Mouse (Mus musculus): ENCODE data around the gene Sgk2. TPM values are rescaled to one million over a fixed set of nuclear protein-coding genes. Genes with fewer than 3 reads are reported as not detected.

Gene Sgk2
- polyA plus RNA-seq, 1 experiment from 2014 or later: 0.09 TPM

DNA sequence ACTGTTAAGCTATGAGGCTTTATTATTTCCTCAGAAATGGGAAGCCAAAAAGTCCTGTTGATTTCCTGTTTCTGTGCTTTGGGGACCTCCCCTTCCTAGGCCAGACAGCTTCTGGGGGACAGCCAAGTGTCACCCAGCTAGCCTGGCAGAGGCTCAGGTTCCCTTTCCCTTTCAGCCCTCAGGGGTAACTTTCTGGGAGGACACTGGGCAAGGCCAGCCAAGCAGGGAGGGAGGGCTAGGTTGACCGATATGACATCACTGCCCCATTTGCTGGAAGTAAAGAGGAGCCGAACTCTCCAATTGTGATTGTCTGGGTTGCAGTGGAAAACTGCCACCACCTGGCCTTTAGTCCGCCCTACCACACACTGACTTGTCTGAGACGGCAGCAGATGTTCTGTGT, 11.1 kb upstream of the Sgk2 start:
- Histone ChIP-seq H3K4me3 (ENCODE audit: low read length) (no peak overlapping the region), H3K9me3 (replicated peaks; ENCODE audit: control insufficient read depth, low read length) (no peaks in the 10 kb centered on the region), H3K9ac (ENCODE audit: low read length) (no peak overlapping the region), H3K36me3 (ENCODE audit: control insufficient read depth, insufficient read depth) (no peaks in the 10 kb centered on the region), H3K27me3 (ENCODE audit: control insufficient read depth, insufficient read depth, low read length) (no peaks in the 10 kb centered on the region), H3K4me2 (ENCODE audit: low read depth, low read length) (no peak overlapping the region), H3K4me1 (ENCODE audit: control insufficient read depth, insufficient read depth, low read length) (peaks cover 13% of the 10 kb centered on the region), H3K27ac (ENCODE audit: low read length) (no peak overlapping the region)
- no peak for ATAC-seq (replicated peaks; ENCODE audit: extremely low read depth, insufficient read depth, low FRiP score)
- WGBS: 61% methylated on average over 4 of the region's 4 CpGs

DNA sequence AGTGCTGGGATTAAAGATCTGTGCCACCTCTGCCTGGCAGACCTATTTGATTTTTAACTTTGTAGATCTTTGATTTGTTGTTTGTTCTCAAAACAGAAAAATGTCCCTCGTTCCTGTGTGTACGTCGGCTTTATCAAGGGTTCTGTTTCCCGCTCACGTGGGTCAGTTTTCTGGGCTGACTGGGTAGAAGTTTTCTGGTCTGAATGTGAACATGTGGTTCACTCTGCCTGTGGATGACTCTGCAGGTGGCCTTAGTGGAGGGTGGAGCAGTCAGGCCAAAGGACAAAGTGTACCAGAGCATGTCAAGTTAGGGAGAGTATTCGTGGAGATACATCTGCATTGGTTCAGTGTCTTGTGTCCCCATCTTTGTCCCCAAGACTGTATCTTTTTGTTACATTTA, 2.7 kb upstream of the Sgk2 start:
- no peak overlapping the region for H3K27ac ChIP-seq (ENCODE audit: low read length)
- no peak overlapping the region for H3K9ac ChIP-seq (ENCODE audit: low read length)
- no peaks in the 10 kb centered on the region for H3K9me3 ChIP-seq (replicated peaks; ENCODE audit: control insufficient read depth, low read length)
- H3K4me2 ChIP-seq (ENCODE audit: low read depth, low read length): no peak overlapping the region
- no peaks in the 10 kb centered on the region for H3K27me3 ChIP-seq (ENCODE audit: control insufficient read depth, insufficient read depth, low read length)
- H3K4me3 ChIP-seq (ENCODE audit: low read length): no peak overlapping the region
- WGBS: 76% methylated on average over 6 of the region's 6 CpGs
- H3K36me3 ChIP-seq (ENCODE audit: control insufficient read depth, insufficient read depth): no peaks in the 10 kb centered on the region
- H3K4me1 ChIP-seq (ENCODE audit: control insufficient read depth, insufficient read depth, low read length): peaks cover 3% of the 10 kb centered on the region; the same call in 1 of the 2 replicates
- no peak for ATAC-seq (replicated peaks; ENCODE audit: extremely low read depth, insufficient read depth, low FRiP score)

DNA sequence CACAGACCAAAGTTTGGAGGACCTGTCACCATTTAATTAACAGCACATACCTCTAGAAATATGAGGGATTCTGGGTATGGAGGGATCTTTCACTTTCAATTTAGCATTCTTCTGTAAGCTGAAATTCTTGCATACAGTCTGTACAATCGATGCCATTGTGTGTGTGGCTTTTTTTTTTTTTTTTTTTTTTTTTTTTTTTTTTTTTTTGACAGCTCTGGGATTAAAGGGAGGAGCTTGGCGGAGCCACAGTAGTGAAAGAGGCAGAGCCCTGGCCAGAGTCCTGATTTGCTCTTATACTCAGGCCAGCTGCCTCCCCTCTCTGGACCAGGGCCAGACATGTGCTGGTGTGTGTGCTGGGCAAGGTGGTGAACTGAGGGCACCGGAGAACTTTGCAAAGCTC, 1.2 kb upstream of the Sgk2 start:
- Histone ChIP-seq H3K27ac (ENCODE audit: low read length) (no peak overlapping the region), H3K27me3 (ENCODE audit: control insufficient read depth, insufficient read depth, low read length) (no peaks in the 10 kb centered on the region), H3K4me3 (ENCODE audit: low read length) (no peak overlapping the region), H3K9ac (ENCODE audit: low read length) (no peak overlapping the region), H3K4me2 (ENCODE audit: low read depth, low read length) (no peak overlapping the region), H3K36me3 (ENCODE audit: control insufficient read depth, insufficient read depth) (no peaks in the 10 kb centered on the region), H3K4me1 (ENCODE audit: control insufficient read depth, insufficient read depth, low read length) (peaks cover 3% of the 10 kb centered on the region; the same call in 1 of the 2 replicates), H3K9me3 (replicated peaks; ENCODE audit: control insufficient read depth, low read length) (no peaks in the 10 kb centered on the region)
- peak; percentile 80 for ATAC-seq (replicated peaks; ENCODE audit: extremely low read depth, insufficient read depth, low FRiP score)
- 31% methylated on average over 3 of the region's 3 CpGs for WGBS

DNA sequence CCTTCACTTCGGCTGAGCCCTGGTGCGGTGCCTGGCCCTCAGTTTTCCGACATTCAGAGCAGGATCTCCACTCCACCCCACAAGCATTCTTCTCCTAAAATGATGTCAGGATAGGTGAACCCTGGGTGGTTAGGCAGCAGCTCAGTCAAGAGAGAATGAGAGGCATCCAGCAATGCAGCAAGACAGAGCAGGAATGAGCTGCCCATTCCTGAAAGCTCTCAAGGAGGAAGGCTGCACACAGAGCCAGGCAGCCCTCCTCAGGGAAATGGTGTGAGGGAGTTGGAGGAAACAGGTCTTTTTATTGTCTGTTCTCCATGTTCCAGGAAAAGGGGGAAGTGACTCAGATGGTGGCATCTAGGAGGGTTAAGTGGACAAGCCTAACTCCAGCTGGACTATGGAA, 366 bp upstream of the Sgk2 start:
- no peaks in the 10 kb centered on the region for H3K9me3 ChIP-seq (replicated peaks; ENCODE audit: control insufficient read depth, low read length)
- no peak overlapping the region for H3K4me2 ChIP-seq (ENCODE audit: low read depth, low read length)
- H3K4me1 ChIP-seq (ENCODE audit: control insufficient read depth, insufficient read depth, low read length): peaks cover 3% of the 10 kb centered on the region; the same call in 1 of the 2 replicates
- H3K27me3 ChIP-seq (ENCODE audit: control insufficient read depth, insufficient read depth, low read length): no peaks in the 10 kb centered on the region
- 80% methylated on average over 3 of the region's 3 CpGs for WGBS
- H3K4me3 ChIP-seq (ENCODE audit: low read length): no peak overlapping the region
- no peak overlapping the region for H3K27ac ChIP-seq (ENCODE audit: low read length)
- no peak for ATAC-seq (replicated peaks; ENCODE audit: extremely low read depth, insufficient read depth, low FRiP score)
- no peak overlapping the region for H3K9ac ChIP-seq (ENCODE audit: low read length)
- H3K36me3 ChIP-seq (ENCODE audit: control insufficient read depth, insufficient read depth): no peaks in the 10 kb centered on the region

DNA sequence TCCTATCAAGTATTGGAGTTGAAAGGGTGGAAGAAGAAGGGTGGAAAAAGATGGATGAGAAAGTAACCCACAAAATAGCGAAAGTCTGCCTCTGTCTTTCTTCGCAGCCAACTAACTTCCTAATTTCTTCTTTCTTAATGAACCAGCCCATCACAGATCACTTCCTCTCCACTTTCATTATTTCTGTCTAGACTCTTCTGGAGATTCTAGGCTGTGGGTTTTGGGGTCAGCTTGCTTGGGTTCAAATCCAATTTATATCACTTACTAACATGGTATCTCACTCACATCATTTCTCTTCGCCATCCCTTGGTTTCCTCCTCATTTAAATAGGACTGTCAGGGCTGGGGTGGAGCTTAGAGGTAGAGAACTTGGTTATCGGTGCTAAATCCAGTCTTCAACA, 1.1 kb downstream of the Sgk2 start:
- ATAC-seq (replicated peaks; ENCODE audit: extremely low read depth, insufficient read depth, low FRiP score): no peak
- Histone ChIP-seq H3K27ac (ENCODE audit: low read length) (no peak overlapping the region), H3K4me2 (ENCODE audit: low read depth, low read length) (no peak overlapping the region), H3K4me3 (ENCODE audit: low read length) (no peak overlapping the region), H3K36me3 (ENCODE audit: control insufficient read depth, insufficient read depth) (no peaks in the 10 kb centered on the region), H3K9ac (ENCODE audit: low read length) (no peak overlapping the region), H3K27me3 (ENCODE audit: control insufficient read depth, insufficient read depth, low read length) (no peaks in the 10 kb centered on the region), H3K9me3 (replicated peaks; ENCODE audit: control insufficient read depth, low read length) (no peaks in the 10 kb centered on the region), H3K4me1 (ENCODE audit: control insufficient read depth, insufficient read depth, low read length) (peaks cover 3% of the 10 kb centered on the region; the same call in 1 of the 2 replicates)
- WGBS: 73% methylated on average over 4 of the region's 4 CpGs

DNA sequence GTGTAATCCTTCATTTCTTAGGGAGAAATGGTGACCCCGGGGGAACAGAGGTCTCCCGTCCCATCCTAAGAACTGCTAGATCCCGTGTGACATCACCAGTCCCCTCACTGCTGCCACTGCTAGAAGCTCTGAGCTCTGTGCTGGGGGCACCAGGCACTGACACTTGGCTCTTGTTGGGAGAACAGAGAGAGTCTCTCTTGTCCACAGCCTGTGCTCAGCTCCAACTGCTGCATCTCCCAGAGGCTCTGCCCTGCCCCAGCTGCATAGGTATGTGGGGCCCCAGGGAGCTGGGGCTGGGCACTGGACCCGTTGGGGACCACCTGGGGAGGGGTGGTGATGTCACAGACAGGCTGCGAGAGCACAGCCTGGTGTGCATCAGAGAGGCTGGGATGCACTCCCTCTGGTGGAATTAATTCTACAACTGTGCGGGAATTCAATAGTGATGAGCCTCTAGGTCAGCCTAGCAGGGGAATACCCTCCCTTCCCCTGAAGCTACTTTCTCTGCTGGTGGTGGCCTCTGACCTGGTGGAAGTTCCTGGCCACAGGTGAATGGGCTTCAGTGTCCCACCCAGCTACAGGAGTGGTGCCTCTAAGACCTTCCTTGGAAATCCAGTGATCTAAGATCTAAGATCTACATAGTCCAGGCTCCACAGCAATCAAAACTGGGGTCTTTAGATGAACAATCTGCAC, 4.4 kb downstream of the Sgk2 start:
- H3K4me1 ChIP-seq (ENCODE audit: control insufficient read depth, insufficient read depth, low read length): no peaks in the 10 kb centered on the region
- no peak overlapping the region for H3K4me3 ChIP-seq (ENCODE audit: low read length)
- no peak overlapping the region for H3K4me2 ChIP-seq (ENCODE audit: low read depth, low read length)
- H3K36me3 ChIP-seq (ENCODE audit: control insufficient read depth, insufficient read depth): no peaks in the 10 kb centered on the region
- no peak overlapping the region for H3K27ac ChIP-seq (ENCODE audit: low read length)
- no peaks in the 10 kb centered on the region for H3K9me3 ChIP-seq (replicated peaks; ENCODE audit: control insufficient read depth, low read length)
- H3K9ac ChIP-seq (ENCODE audit: low read length): no peak overlapping the region
- no peaks in the 10 kb centered on the region for H3K27me3 ChIP-seq (ENCODE audit: control insufficient read depth, insufficient read depth, low read length)
- no peak for ATAC-seq (replicated peaks; ENCODE audit: extremely low read depth, insufficient read depth, low FRiP score)
- 30% methylated on average over 6 of the region's 6 CpGs for WGBS

DNA sequence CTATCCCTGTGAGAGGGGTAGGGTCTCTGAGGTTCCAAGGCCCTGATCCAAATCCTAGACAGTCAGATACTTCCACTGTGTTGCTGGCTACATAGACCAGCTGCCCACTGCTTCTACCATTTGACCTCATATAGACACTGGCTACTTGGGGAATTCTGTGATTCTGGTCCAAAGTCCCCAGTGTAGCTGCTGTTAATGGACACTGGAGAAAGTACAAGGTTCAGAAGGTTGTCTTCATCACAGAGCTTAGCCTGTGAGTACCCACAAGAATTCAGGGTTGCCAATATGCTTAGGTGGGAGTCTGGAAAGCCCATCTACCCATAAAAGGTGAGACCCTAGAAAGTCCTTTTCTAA, 4.9 kb downstream of the Sgk2 start:
- ATAC-seq (replicated peaks; ENCODE audit: extremely low read depth, insufficient read depth, low FRiP score): no peak
- H3K4me1 ChIP-seq (ENCODE audit: control insufficient read depth, insufficient read depth, low read length): no peaks in the 10 kb centered on the region
- H3K4me2 ChIP-seq (ENCODE audit: low read depth, low read length): no peak overlapping the region
- no peaks in the 10 kb centered on the region for H3K27me3 ChIP-seq (ENCODE audit: control insufficient read depth, insufficient read depth, low read length)
- H3K9ac ChIP-seq (ENCODE audit: low read length): no peak overlapping the region
- no peak overlapping the region for H3K4me3 ChIP-seq (ENCODE audit: low read length)
- H3K9me3 ChIP-seq (replicated peaks; ENCODE audit: control insufficient read depth, low read length): no peaks in the 10 kb centered on the region
- H3K36me3 ChIP-seq (ENCODE audit: control insufficient read depth, insufficient read depth): no peaks in the 10 kb centered on the region
- no peak overlapping the region for H3K27ac ChIP-seq (ENCODE audit: low read length)

DNA sequence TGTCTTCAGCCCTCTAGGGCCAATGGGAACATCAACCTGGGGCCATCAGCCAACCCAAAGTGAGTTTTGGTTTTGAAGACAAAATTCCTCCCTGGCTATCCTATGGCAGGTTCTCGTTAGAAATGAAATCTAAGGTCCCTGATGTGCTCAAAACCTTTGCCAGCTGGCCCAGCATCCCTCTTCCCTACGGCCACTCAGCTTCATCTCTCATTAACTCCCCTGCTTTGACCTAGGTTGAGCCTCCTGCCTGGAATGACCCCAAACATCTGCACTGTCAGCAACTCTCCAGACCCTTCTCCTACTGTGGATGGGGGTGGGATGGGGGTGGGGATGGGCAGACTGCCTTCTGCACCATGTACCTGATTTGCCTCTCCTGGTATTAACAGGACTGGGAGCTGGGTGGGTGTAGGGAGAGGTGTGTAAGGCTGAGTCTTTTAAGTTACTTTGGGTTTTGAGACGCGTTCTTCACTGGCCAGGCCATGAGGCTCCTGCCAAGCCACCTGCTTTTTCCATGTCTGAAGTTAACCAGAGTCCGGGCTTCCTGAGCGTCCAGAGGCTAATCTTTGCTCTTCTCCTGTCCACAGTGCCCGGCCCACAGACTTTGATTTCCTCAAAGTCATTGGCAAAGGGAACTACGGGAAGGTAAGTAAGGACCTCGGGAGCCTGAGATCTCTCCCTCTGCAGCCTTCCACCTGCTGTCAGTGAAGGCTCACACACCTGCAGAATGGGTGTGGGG, 6.9 kb downstream of the Sgk2 start:
- Histone ChIP-seq H3K36me3 (ENCODE audit: control insufficient read depth, insufficient read depth) (no peaks in the 10 kb centered on the region), H3K4me1 (ENCODE audit: control insufficient read depth, insufficient read depth, low read length) (peaks cover 3% of the 10 kb centered on the region; the same call in 1 of the 2 replicates), H3K9ac (ENCODE audit: low read length) (no peak overlapping the region), H3K27ac (ENCODE audit: low read length) (no peak overlapping the region), H3K4me3 (ENCODE audit: low read length) (no peak overlapping the region), H3K27me3 (ENCODE audit: control insufficient read depth, insufficient read depth, low read length) (no peaks in the 10 kb centered on the region; the same call in 1 of the 2 replicates), H3K9me3 (replicated peaks; ENCODE audit: control insufficient read depth, low read length) (no peaks in the 10 kb centered on the region), H3K4me2 (ENCODE audit: low read depth, low read length) (no peak overlapping the region)
- 67% methylated on average over 9 of the region's 9 CpGs for WGBS
- no peak for ATAC-seq (replicated peaks; ENCODE audit: extremely low read depth, insufficient read depth, low FRiP score)

DNA sequence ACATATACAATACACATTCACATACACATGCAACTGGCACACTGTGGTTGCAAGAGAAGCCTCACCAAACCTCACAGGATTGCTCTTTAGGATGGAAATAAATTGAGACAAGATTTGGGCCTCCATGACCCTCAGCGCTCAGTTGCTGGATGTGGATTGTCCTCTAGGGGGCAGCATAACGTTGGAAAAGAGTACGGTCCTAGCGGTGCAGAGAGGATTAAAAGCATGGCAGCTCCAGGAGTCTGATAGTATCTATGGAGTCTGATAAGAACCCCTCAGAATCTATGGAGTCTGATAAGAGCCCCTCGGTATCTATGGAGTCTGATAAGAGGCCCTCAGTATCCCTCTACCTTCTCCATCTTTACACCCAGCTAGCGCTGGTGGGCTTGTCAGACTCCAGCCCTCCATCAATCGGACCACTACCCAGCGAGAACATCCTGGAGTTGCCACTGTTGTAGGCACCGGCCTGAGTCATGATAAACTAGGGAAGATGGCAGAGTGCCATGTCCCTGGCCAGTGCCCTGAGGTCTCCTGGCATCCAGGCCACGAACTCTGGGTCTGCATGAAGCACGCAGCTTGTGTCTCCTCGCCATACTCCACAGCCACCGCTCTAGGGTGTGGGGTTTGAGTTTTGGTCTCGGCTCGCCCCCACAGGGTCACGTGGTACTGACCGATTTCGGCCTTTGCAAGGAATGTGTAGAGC, 11.5 kb downstream of the Sgk2 start:
- Histone ChIP-seq H3K27me3 (ENCODE audit: control insufficient read depth, insufficient read depth, low read length) (no peaks in the 10 kb centered on the region; the same call in 1 of the 2 replicates), H3K9me3 (replicated peaks; ENCODE audit: control insufficient read depth, low read length) (no peaks in the 10 kb centered on the region), H3K4me2 (ENCODE audit: low read depth, low read length) (peak overlapping the region; percentile 55), H3K27ac (ENCODE audit: low read length) (no peak overlapping the region), H3K4me3 (ENCODE audit: low read length) (peak overlapping the region; percentile 24), H3K4me1 (ENCODE audit: control insufficient read depth, insufficient read depth, low read length) (peaks cover 3% of the 10 kb centered on the region; the same call in 1 of the 2 replicates), H3K9ac (ENCODE audit: low read length) (no peak overlapping the region), H3K36me3 (ENCODE audit: control insufficient read depth, insufficient read depth) (no peaks in the 10 kb centered on the region)
- ATAC-seq (replicated peaks; ENCODE audit: extremely low read depth, insufficient read depth, low FRiP score): no peak
- WGBS: 17% methylated on average over 18 of the region's 18 CpGs
